Mouse (Mus musculus): Measurements from ENCODE around the gene Osbpl9.

- no peak for TF ChIP-seq CTCF (IDR thresholded peaks at IDR 0.05; ENCODE audit: low read depth)
- TF ChIP-seq EP300 (optimal IDR thresholded peaks at IDR 0.05) = no peak
Measured at GRCm38 (mm10) chr4:109234806-109235350, 32.8 kb upstream of the Osbpl9 start.

All from stomach, postnatal 0 days (tissue).